Mouse (Mus musculus): ENCODE results near the gene Srsf9. TPM values are rescaled to one million over a fixed set of nuclear protein-coding genes. Genes with fewer than 3 reads are reported as not detected.

Srsf9 gene
- total RNA-seq, 1 experiment, result 57.2 TPM

DNA sequence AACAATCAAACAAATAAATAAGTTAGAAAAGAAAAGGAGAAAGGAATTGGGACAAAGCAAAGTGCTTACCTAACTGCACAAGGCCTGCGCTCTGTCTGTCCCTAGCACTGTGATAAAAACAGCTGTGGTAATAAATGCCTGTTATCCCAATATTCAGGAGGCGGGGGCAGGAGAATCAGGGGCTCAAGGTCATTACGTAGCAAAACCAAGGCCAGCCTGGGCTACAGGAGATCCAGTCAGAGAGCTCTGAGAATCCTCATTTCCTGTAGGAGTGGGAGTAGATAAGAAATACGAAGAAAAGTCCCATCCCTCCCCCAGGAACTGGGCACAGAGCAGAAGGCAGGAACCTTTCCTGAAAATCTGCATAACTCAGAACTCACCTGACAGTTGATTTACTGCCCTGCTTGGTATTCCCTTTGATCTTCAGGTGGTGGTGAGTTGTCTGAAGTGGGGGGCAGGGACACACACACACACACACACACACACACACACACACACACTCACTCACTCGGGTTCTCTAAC is 32.9 kb downstream of the Srsf9 start:
- no peaks in the 10 kb centered on the region for H3K9me3 ChIP-seq (ENCODE audit: control insufficient read depth, insufficient read depth, low read depth, low read length)
- no peak overlapping the region for H3K4me3 ChIP-seq (ENCODE audit: insufficient read depth in 1 of 2, low read depth in 1 of 2, low read length in 2 of 2, poor library complexity in 1 of 2, severe bottlenecking in 1 of 2)
- TF ChIP-seq ZC3H11A (IDR thresholded peaks at IDR 0.05; ENCODE audit: borderline replicate concordance, low read depth, low read length) (no peak), ZNF384 (IDR thresholded peaks at IDR 0.05; ENCODE audit: low read depth, low read length) (no peak), HCFC1 (IDR thresholded peaks at IDR 0.05; ENCODE audit: borderline replicate concordance, insufficient read depth, low read length) (no peak), CHD2 (IDR thresholded peaks at IDR 0.05; ENCODE audit: low read depth, low read length) (no peak), MAFK (IDR thresholded peaks at IDR 0.05; ENCODE audit: insufficient read depth, low read depth, low read length) (no peak)
- no peak for DNase-seq (ENCODE audit: low read depth, low spot score)
- H3K9ac ChIP-seq (ENCODE audit: insufficient read depth, low read depth, low read length, poor library complexity, severe bottlenecking), result no peak overlapping the region; the same call in 1 of the 2 replicates
- in situ Hi-C loops (cut with MboI; ENCODE audit: low sequenced_read_pairs in 2 of 2, unreplicated experiment in 2 of 2), result loop anchor here in 1 of 2 experiments (10.0 kb wide), 1 partner anchor 85 kb away; no protein-coding TSS in a partner anchor
- H3K4me1 ChIP-seq (ENCODE audit: control insufficient read depth in 2 of 2, insufficient read depth in 2 of 2, low read length in 2 of 2, poor library complexity in 1 of 2), result peaks cover 3 to 22% of the 10 kb centered on the region in 2 experiments
- H3K27ac ChIP-seq (ENCODE audit: insufficient read depth, low read depth, low read length, poor library complexity, severe bottlenecking), result no peak overlapping the region; the same call in 1 of the 2 replicates
- H3K36me3 ChIP-seq (ENCODE audit: control insufficient read depth, insufficient read depth, low read length, poor library complexity, severe bottlenecking), result no peaks in the 10 kb centered on the region

DNA sequence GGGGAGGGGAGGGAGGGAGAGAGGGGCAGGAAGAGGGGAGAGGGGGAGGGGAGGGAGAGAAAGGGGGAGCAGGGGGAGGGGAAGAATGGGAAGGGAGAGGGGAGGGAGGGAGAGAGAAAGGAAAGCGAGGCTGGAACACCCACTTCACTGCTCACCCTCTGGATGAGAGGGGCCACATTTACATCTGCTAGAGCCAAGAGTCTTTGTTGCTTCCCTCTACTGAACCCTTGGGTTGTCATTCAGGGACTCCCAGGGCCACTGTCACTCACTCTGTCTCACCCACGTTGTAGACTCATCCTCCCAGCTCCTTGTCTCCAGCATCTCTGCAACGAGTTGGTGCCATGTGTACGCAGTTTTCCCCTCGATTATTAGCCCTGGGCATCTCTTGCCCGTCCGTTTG is 35.2 kb downstream of the Srsf9 start:
- Histone ChIP-seq H3K4me3 (ENCODE audit: insufficient read depth in 1 of 2, low read depth in 1 of 2, low read length in 2 of 2, poor library complexity in 1 of 2, severe bottlenecking in 1 of 2) (peak overlapping the region in 1 of 2 experiments; percentile 26; a peak in 1 of 4 replicates), H3K9ac (ENCODE audit: insufficient read depth, low read depth, low read length, poor library complexity, severe bottlenecking) (no peak overlapping the region), H3K27ac (ENCODE audit: insufficient read depth, low read depth, low read length, poor library complexity, severe bottlenecking) (no peak overlapping the region), H3K36me3 (ENCODE audit: control insufficient read depth, insufficient read depth, low read length, poor library complexity, severe bottlenecking) (no peaks in the 10 kb centered on the region), H3K4me1 (ENCODE audit: control insufficient read depth in 2 of 2, insufficient read depth in 2 of 2, low read length in 2 of 2, poor library complexity in 1 of 2) (peaks cover 5 to 20% of the 10 kb centered on the region in 2 experiments), H3K9me3 (ENCODE audit: control insufficient read depth, insufficient read depth, low read depth, low read length) (no peaks in the 10 kb centered on the region)
- in situ Hi-C loops (cut with MboI; ENCODE audit: low sequenced_read_pairs in 2 of 2, unreplicated experiment in 2 of 2), result no loop called here
- no peak for TF ChIP-seq CHD2 (IDR thresholded peaks at IDR 0.05; ENCODE audit: low read depth, low read length)
- no peak for DNase-seq (ENCODE audit: low read depth, low spot score)

DNA sequence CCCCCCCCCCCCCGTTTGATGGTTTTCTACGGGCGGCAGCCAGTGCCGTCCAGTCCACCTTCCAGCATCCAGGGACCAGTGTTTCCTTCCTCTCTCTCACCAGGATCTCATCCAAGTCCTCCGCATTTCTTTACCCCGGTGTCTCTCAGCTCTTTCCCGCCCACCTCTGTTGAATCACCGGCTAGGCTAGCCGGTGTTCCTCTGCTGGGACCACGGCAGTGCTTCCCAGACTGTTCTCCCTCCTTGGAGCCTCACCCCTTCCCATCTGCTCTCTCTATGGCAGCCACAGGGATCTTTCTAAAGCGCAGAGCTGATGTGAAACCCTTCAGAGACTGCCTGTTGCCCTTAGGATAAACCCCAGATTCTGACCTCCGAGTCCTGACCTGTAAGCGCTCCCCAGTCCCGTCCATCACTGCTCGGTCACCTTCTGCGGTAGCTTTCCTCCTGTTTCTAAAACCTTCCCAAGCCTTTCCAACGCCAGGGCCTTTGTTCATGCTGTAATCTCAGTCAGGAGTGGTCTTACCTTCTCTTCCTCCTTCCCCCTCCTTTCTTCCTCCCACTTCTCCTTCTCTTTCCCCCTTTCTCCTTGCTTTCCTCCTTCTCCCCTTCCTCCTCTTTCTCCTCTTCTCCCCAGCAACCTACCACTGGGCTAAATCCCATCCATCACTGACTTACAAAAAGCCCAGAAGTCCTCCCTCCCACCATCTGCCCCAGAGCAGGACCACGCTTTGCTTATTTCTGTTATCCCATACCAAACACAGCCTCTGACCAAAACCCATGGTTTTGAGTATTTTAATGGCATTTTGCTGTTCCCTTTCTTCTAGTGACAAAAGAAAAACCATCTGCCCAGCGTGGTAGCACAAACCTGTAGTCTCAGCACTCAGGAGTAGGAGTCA is 36.1 kb downstream of the Srsf9 start:
- DNase-seq (ENCODE audit: low read depth, low spot score), result no peak
- H3K9me3 ChIP-seq (ENCODE audit: control insufficient read depth, insufficient read depth, low read depth, low read length), result no peaks in the 10 kb centered on the region
- in situ Hi-C loops (cut with MboI; ENCODE audit: low sequenced_read_pairs in 2 of 2, unreplicated experiment in 2 of 2), result no loop called here
- H3K4me1 ChIP-seq (ENCODE audit: control insufficient read depth in 2 of 2, insufficient read depth in 2 of 2, low read length in 2 of 2, poor library complexity in 1 of 2), result peaks cover 5 to 20% of the 10 kb centered on the region in 2 experiments
- no peak for TF ChIP-seq HCFC1 (IDR thresholded peaks at IDR 0.05; ENCODE audit: borderline replicate concordance, insufficient read depth, low read length)
- TF ChIP-seq CHD2 (IDR thresholded peaks at IDR 0.05; ENCODE audit: low read depth, low read length), result no peak
- TF ChIP-seq ZNF384 (IDR thresholded peaks at IDR 0.05; ENCODE audit: low read depth, low read length), result no peak
- TF ChIP-seq MAFK (IDR thresholded peaks at IDR 0.05; ENCODE audit: insufficient read depth, low read depth, low read length), result no peak
- no peak for TF ChIP-seq ZC3H11A (IDR thresholded peaks at IDR 0.05; ENCODE audit: borderline replicate concordance, low read depth, low read length)
- H3K9ac ChIP-seq (ENCODE audit: insufficient read depth, low read depth, low read length, poor library complexity, severe bottlenecking), result peak overlapping the region; percentile 27; the same call in 1 of the 2 replicates
- H3K4me3 ChIP-seq (ENCODE audit: insufficient read depth in 1 of 2, low read depth in 1 of 2, low read length in 2 of 2, poor library complexity in 1 of 2, severe bottlenecking in 1 of 2), result no peak overlapping the region
- no peak overlapping the region for H3K27ac ChIP-seq (ENCODE audit: insufficient read depth, low read depth, low read length, poor library complexity, severe bottlenecking)
- H3K36me3 ChIP-seq (ENCODE audit: control insufficient read depth, insufficient read depth, low read length, poor library complexity, severe bottlenecking), result no peaks in the 10 kb centered on the region

DNA sequence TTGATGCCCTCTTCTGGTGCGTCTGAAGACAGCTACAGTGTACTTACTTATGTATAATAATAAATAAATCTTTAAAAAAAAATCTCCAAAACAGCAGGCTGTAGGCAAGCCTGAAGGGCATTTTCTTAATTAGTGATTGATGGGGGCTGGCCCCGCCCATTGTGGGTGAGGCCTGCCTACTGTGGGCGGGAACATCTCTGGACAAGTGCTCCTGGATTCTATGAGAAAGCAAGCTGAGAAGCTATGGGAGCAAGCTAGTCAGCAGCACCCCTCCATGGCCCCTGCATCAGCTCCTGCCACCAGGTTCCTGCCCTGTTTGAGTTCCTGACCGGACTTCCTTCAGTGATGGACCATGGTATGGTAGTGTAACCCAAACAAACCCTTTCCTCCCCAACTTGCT is 37.8 kb downstream of the Srsf9 start:
- in situ Hi-C loops (cut with MboI; ENCODE audit: low sequenced_read_pairs in 2 of 2, unreplicated experiment in 2 of 2), result no loop called here
- Histone ChIP-seq H3K36me3 (ENCODE audit: control insufficient read depth, insufficient read depth, low read length, poor library complexity, severe bottlenecking) (no peaks in the 10 kb centered on the region), H3K4me1 (ENCODE audit: control insufficient read depth in 2 of 2, insufficient read depth in 2 of 2, low read length in 2 of 2, poor library complexity in 1 of 2) (peaks cover 3 to 21% of the 10 kb centered on the region in 2 experiments), H3K9me3 (ENCODE audit: control insufficient read depth, insufficient read depth, low read depth, low read length) (no peaks in the 10 kb centered on the region), H3K9ac (ENCODE audit: insufficient read depth, low read depth, low read length, poor library complexity, severe bottlenecking) (no peak overlapping the region), H3K4me3 (ENCODE audit: insufficient read depth in 1 of 2, low read depth in 1 of 2, low read length in 2 of 2, poor library complexity in 1 of 2, severe bottlenecking in 1 of 2) (no peak overlapping the region), H3K27ac (ENCODE audit: insufficient read depth, low read depth, low read length, poor library complexity, severe bottlenecking) (no peak overlapping the region)
- no peak for DNase-seq (ENCODE audit: low read depth, low spot score)
- no peak for TF ChIP-seq CHD2 (IDR thresholded peaks at IDR 0.05; ENCODE audit: low read depth, low read length)
- no peak for TF ChIP-seq ZC3H11A (IDR thresholded peaks at IDR 0.05; ENCODE audit: borderline replicate concordance, low read depth, low read length)
- no peak for TF ChIP-seq ZNF384 (IDR thresholded peaks at IDR 0.05; ENCODE audit: low read depth, low read length)
- TF ChIP-seq MAFK (IDR thresholded peaks at IDR 0.05; ENCODE audit: insufficient read depth, low read depth, low read length), result no peak
- no peak for TF ChIP-seq HCFC1 (IDR thresholded peaks at IDR 0.05; ENCODE audit: borderline replicate concordance, insufficient read depth, low read length)

Data from ES-E14 (cell line).